Mouse (Mus musculus): ENCODE results near the gene Fndc10. TPM values are rescaled to one million over a fixed set of nuclear protein-coding genes. Genes with fewer than 3 reads are reported as not detected.
"Not testable (repeated sequence)": the region's sequence is repeated elsewhere in the genome, so short reads cannot be mapped to it uniquely, and the experiment has no call there.

Gene Fndc10
- total RNA-seq, 1 experiment from 2014 or later = 67.4 TPM

- DNase-seq = no peak
Measured at GRCm38 (mm10) chr4:155735788-155736187, 41.6 kb downstream of the Fndc10 start.

GRCm38 (mm10) chr4:155736421-155736820 is 42.3 kb downstream of the Fndc10 start:
- no peak for DNase-seq

GRCm38 (mm10) chr4:155738262-155738661 is 44.1 kb downstream of the Fndc10 start:
- no peak for DNase-seq

- no peak for DNase-seq
Measured at GRCm38 (mm10) chr4:155739152-155739551, 45.0 kb downstream of the Fndc10 start.

GRCm38 (mm10) chr4:155739741-155740636 is 45.8 kb downstream of the Fndc10 start:
- DNase-seq = peak; percentile 26

- DNase-seq = not testable (repeated sequence)
Measured at GRCm38 (mm10) chr4:155740681-155741080, 46.5 kb downstream of the Fndc10 start.

GRCm38 (mm10) chr4:155742684-155743083 is 48.5 kb downstream of the Fndc10 start:
- no peak for DNase-seq

- no peak for DNase-seq
Measured at GRCm38 (mm10) chr4:155744474-155744873, 50.3 kb downstream of the Fndc10 start.

- DNase-seq = no peak
Measured at GRCm38 (mm10) chr4:155745136-155745535, 51.0 kb downstream of the Fndc10 start.

Other genes with a start within 250 kb of the Fndc10 start
- 5.1 and 7.3 TPM in 2 replicates for gene Tmem52, start 225.2 kb upstream of the Fndc10 start, total RNA-seq (2021)
- 309 and 392 TPM in 2 replicates for gene Gnb1, start 203.0 kb upstream of the Fndc10 start, total RNA-seq (2021)
- 294 and 306 TPM in 2 replicates for gene Nadk, start 132.0 kb upstream of the Fndc10 start, total RNA-seq (2021)
- gene Slc35e2, start 92.9 kb upstream of the Fndc10 start, total RNA-seq (2021) = 36.8 and 52.0 TPM in 2 replicates
- gene Cdk11b, start 69.5 kb upstream of the Fndc10 start, total RNA-seq (2021) = 50.9 and 68.4 TPM in 2 replicates
- gene Gm10563, start 48.9 kb upstream of the Fndc10 start, total RNA-seq (2021) = not detected in 2 replicates
- 3.7 and 4.2 TPM in 2 replicates for gene Mmp23, start 41.0 kb upstream of the Fndc10 start, total RNA-seq (2021)
- 47.0 and 60.2 TPM in 2 replicates for gene Mib2, start 25.1 kb upstream of the Fndc10 start, total RNA-seq (2021)
- 100 and 123 TPM in 2 replicates for gene Ssu72, start 10.5 kb downstream of the Fndc10 start, total RNA-seq (2021)
- gene Tmem240, start 40.5 kb downstream of the Fndc10 start, total RNA-seq (2021) = 0.86 and 1.6 TPM in 2 replicates
- 91.0 and 98.7 TPM in 2 replicates for gene Atad3a, start 66.8 kb downstream of the Fndc10 start, total RNA-seq (2021)
- gene Vwa1, start 80.4 kb downstream of the Fndc10 start, total RNA-seq (2021) = 2.6 and 3.7 TPM in 2 replicates
- 0.79 and 1.2 TPM in 2 replicates for gene Tmem88b, start 91.5 kb downstream of the Fndc10 start, total RNA-seq (2021)
- gene Ankrd65, start 96.1 kb downstream of the Fndc10 start, total RNA-seq (2021) = not detected in 2 replicates
- gene Mrpl20, start 108.5 kb downstream of the Fndc10 start, total RNA-seq (2021) = 126 and 163 TPM in 2 replicates
- gene Ccnl2, start 118.1 kb downstream of the Fndc10 start, total RNA-seq (2021) = 150 and 170 TPM in 2 replicates
- gene Aurkaip1, start 136.9 kb downstream of the Fndc10 start, total RNA-seq (2021) = 135 and 160 TPM in 2 replicates
- gene Mxra8, start 145.3 kb downstream of the Fndc10 start, total RNA-seq (2021) = 38.1 and 50.3 TPM in 2 replicates
- 63.2 and 64.6 TPM in 2 replicates for gene Dvl1, start 153.1 kb downstream of the Fndc10 start, total RNA-seq (2021)
- 0.52 and 0.55 TPM in 2 replicates for gene Tas1r3, start 169.0 kb downstream of the Fndc10 start, total RNA-seq (2021)
- 13.8 and 23.0 TPM in 2 replicates for gene Cptp, start 175.1 kb downstream of the Fndc10 start, total RNA-seq (2021)
- gene Ints11, start 175.2 kb downstream of the Fndc10 start, total RNA-seq (2021) = 32.4 and 36.9 TPM in 2 replicates
- gene Pusl1, start 197.4 kb downstream of the Fndc10 start, total RNA-seq (2021) = 36.3 and 38.8 TPM in 2 replicates
- gene Acap3, start 197.5 kb downstream of the Fndc10 start, total RNA-seq (2021) = 23.6 and 27.1 TPM in 2 replicates
- gene Ube2j2, start 249.5 kb downstream of the Fndc10 start, total RNA-seq (2021) = 71.7 and 76.6 TPM in 2 replicates